Mouse (Mus musculus): ENCODE data around the gene Cmah. TPM values are rescaled to one million over a fixed set of nuclear protein-coding genes. Genes with fewer than 3 reads are reported as not detected.

The Cmah gene
- polyA plus RNA-seq, 1 experiment: 0.23 TPM

DNA sequence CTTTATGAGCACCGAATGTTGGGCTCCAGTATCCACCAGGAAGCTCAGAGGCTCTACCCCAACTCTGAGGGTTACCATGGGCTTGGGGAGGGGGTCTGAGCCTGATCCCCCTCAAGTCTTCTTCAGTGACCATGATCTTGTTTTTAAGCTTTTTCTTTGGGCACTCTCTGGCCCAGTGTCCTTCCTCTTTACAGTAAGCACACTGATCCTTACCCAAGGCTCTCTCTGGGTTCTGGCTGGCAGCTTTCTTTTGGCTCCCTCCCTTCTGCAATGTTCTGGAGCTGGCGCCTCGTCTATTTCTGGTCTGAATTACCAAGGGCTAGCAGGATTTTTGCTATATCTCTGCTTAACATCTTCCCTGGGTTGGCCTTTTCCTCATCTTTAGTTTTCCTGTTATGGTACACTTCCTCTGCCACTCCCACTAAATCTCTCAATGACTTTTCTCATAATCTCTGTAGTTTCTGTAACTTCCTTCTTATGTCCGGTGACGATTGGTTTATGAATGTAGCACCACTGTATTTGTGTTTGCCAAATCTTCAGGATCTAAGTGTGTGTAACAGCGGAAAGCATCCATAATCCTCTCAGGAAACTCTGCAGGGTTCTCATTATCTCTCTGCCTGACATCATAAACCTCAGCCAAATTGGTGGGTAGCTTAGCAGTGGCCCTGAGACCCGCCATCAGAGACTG is 3.8 kb downstream of the Cmah start:
- TF ChIP-seq POLR2A (IDR thresholded peaks at IDR 0.05; ENCODE audit: control insufficient read depth, low read depth, low read length) (no peak), CTCF (IDR thresholded peaks at IDR 0.05; ENCODE audit: control insufficient read depth, insufficient read depth, insufficient replicate concordance, low read depth, low read length) (no peak)

DNA sequence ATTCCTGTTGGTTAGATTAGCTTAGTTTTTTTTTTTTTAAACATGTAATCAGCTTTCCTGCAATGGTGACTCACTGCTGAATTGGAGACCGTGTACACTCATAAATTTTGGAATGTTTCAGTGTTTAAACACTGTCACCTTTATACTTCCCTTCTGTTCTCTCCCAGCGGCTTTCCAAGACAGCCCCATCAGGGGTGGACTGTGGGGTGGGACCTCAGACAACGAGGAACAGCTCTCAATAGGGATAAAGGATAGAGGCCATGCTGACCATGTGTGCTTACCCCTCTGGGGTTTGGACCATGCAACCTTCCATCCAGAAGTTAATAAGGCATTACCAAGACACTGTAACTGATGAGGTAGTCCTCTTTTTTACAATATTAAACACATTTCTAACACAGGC is 5.3 kb downstream of the Cmah start:
- TF ChIP-seq CTCF (IDR thresholded peaks at IDR 0.05; ENCODE audit: control insufficient read depth, insufficient read depth, insufficient replicate concordance, low read depth, low read length): no peak

More for the DNA sequence above, 3.8 kb downstream of the Cmah start:
- Histone ChIP-seq H3K27ac (ENCODE audit: control insufficient read depth, insufficient read depth, low read depth, low read length) (no peak overlapping the region), H3K4me3 (ENCODE audit: control insufficient read depth, low read depth, low read length) (no peak overlapping the region), H3K27me3 (ENCODE audit: control insufficient read depth, insufficient read depth, low read length) (no peaks in the 10 kb centered on the region), H3K36me3 (ENCODE audit: control insufficient read depth, insufficient read depth, low read length) (no peaks in the 10 kb centered on the region), H3K4me1 (ENCODE audit: control insufficient read depth, insufficient read depth, low read length) (no peaks in the 10 kb centered on the region)

DNA sequence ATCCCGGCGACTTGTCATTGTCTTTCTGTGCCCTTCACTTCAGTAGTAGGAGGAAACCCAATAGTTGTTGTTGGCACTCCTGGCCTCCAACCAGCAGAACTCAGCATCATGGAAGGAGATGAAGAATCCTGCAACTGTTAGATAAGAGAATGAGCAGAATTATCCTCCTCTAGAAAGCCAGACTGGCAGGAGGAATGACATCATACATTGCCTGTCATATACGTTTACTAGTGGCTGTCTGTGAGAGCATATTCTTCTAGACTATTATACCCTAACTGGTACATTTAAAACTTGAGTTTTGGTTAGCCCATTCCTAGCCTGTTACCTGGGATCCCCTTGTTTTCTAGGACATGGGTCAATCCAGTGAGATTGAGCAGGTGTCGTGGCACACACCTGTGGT is 9.6 kb downstream of the Cmah start:
- Histone ChIP-seq H3K27ac (ENCODE audit: control insufficient read depth, insufficient read depth, low read depth, low read length) (no peak overlapping the region), H3K27me3 (ENCODE audit: control insufficient read depth, insufficient read depth, low read length) (no peaks in the 10 kb centered on the region), H3K4me1 (ENCODE audit: control insufficient read depth, insufficient read depth, low read length) (no peaks in the 10 kb centered on the region), H3K36me3 (ENCODE audit: control insufficient read depth, insufficient read depth, low read length) (no peaks in the 10 kb centered on the region), H3K4me3 (ENCODE audit: control insufficient read depth, low read depth, low read length) (no peak overlapping the region)
- TF ChIP-seq CTCF (IDR thresholded peaks at IDR 0.05; ENCODE audit: control insufficient read depth, insufficient read depth, insufficient replicate concordance, low read depth, low read length) (no peak), POLR2A (IDR thresholded peaks at IDR 0.05; ENCODE audit: control insufficient read depth, low read depth, low read length) (no peak)

More for the DNA sequence above, 5.3 kb downstream of the Cmah start:
- no peaks in the 10 kb centered on the region for H3K27me3 ChIP-seq (ENCODE audit: control insufficient read depth, insufficient read depth, low read length)
- no peaks in the 10 kb centered on the region for H3K4me1 ChIP-seq (ENCODE audit: control insufficient read depth, insufficient read depth, low read length)
- H3K36me3 ChIP-seq (ENCODE audit: control insufficient read depth, insufficient read depth, low read length): no peaks in the 10 kb centered on the region
- H3K4me3 ChIP-seq (ENCODE audit: control insufficient read depth, low read depth, low read length): no peak overlapping the region
- H3K27ac ChIP-seq (ENCODE audit: control insufficient read depth, insufficient read depth, low read depth, low read length): no peak overlapping the region

DNA sequence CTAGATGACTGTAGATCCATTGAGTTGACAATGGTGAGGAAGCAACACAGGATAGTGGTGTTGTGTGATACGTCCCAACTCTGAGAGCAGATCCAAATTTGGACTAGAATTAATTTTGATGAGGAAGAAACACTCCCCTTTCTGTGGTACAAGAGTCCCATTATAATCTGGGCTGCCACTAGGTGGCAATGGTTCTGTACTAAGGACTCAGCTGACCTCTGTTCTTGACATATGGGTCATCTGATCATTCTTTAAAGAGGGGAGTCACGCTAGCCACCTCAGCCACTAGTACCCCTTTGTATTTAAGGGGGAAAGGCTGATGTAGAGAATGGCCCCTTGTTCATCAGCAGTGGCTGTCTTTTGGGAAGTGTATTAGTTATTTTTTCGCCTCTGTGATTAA is 10.7 kb downstream of the Cmah start:
- Histone ChIP-seq H3K4me1 (ENCODE audit: control insufficient read depth, insufficient read depth, low read length) (no peaks in the 10 kb centered on the region), H3K27ac (ENCODE audit: control insufficient read depth, insufficient read depth, low read depth, low read length) (no peak overlapping the region), H3K4me3 (ENCODE audit: control insufficient read depth, low read depth, low read length) (no peak overlapping the region), H3K36me3 (ENCODE audit: control insufficient read depth, insufficient read depth, low read length) (no peaks in the 10 kb centered on the region), H3K27me3 (ENCODE audit: control insufficient read depth, insufficient read depth, low read length) (no peaks in the 10 kb centered on the region)
- TF ChIP-seq CTCF (IDR thresholded peaks at IDR 0.05; ENCODE audit: control insufficient read depth, insufficient read depth, insufficient replicate concordance, low read depth, low read length) (no peak), POLR2A (IDR thresholded peaks at IDR 0.05; ENCODE audit: control insufficient read depth, low read depth, low read length) (no peak)

DNA sequence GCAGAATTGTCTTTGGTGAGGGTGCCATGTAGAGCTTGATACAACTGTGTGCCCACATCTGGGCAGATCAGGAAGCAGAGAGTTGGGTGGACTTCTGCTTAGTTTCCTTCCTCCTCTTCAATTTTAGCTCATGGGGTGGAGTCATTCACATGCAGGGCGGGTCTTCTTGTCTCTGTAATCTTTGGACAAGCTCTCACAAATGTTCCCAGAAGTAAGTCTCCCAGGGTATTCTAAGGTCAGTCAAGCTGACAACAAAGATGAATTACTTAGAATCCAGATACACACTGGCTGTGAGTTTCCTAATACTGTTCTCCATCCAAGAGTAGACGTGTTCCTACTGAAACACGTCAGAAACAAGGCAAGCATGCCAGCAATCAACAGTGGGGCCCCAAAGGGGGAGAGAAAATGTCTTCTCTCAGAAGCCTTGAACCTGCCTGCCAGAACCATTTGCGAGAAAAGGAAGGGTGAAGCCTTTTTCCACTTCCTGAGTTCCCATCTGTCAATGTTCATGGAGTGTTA is 11.2 kb downstream of the Cmah start:
- H3K36me3 ChIP-seq (ENCODE audit: control insufficient read depth, insufficient read depth, low read length): no peaks in the 10 kb centered on the region
- H3K27ac ChIP-seq (ENCODE audit: control insufficient read depth, insufficient read depth, low read depth, low read length): no peak overlapping the region
- no peak overlapping the region for H3K4me3 ChIP-seq (ENCODE audit: control insufficient read depth, low read depth, low read length)
- H3K4me1 ChIP-seq (ENCODE audit: control insufficient read depth, insufficient read depth, low read length): no peaks in the 10 kb centered on the region
- H3K27me3 ChIP-seq (ENCODE audit: control insufficient read depth, insufficient read depth, low read length): no peaks in the 10 kb centered on the region
- TF ChIP-seq POLR2A (IDR thresholded peaks at IDR 0.05; ENCODE audit: control insufficient read depth, low read depth, low read length): no peak
- TF ChIP-seq CTCF (IDR thresholded peaks at IDR 0.05; ENCODE audit: control insufficient read depth, insufficient read depth, insufficient replicate concordance, low read depth, low read length): no peak

DNA sequence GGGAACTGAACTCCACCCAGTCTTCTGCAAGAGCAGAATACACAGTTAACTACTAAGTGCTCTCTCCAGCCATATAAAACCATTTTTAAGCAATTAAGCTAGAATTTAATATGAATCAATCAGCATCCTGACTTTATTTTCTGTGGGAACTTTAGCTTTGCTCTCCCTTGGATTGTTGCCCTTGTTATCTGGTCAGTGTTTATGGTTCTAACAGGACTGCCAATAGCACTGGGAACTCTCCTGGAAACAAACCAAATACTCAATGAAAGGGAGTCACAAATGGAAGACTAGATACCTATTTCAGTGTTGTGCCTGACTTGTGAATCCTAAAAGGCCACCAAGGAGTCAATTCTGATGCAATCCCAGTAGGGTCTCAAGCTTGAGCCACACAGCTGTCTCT is 12.7 kb downstream of the Cmah start:
- no peaks in the 10 kb centered on the region for H3K27me3 ChIP-seq (ENCODE audit: control insufficient read depth, insufficient read depth, low read length)
- H3K36me3 ChIP-seq (ENCODE audit: control insufficient read depth, insufficient read depth, low read length): no peaks in the 10 kb centered on the region
- no peak overlapping the region for H3K4me3 ChIP-seq (ENCODE audit: control insufficient read depth, low read depth, low read length)
- no peaks in the 10 kb centered on the region for H3K4me1 ChIP-seq (ENCODE audit: control insufficient read depth, insufficient read depth, low read length)
- no peak for TF ChIP-seq POLR2A (IDR thresholded peaks at IDR 0.05; ENCODE audit: control insufficient read depth, low read depth, low read length)
- no peak for TF ChIP-seq CTCF (IDR thresholded peaks at IDR 0.05; ENCODE audit: control insufficient read depth, insufficient read depth, insufficient replicate concordance, low read depth, low read length)
- H3K27ac ChIP-seq (ENCODE audit: control insufficient read depth, insufficient read depth, low read depth, low read length): no peak overlapping the region

DNA sequence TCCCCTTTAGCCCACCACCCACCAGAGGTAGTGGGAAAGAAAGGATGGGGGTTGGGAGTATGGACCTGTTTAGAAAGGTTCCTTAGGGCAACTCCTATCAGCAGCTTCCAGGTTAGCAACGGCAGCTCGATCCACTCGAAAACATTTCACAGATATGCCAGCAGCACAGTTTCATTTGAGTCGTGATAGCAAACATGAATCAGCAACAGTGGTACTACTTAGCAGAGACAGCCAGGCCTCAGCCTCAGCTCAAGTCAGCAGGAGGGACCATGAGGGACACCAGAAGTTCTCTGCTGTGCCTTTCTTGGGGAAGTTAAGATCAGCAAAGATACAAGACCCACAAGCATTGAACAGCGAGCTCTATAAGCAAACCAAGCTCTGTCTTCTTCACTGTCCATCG is 13.3 kb downstream of the Cmah start:
- TF ChIP-seq POLR2A (IDR thresholded peaks at IDR 0.05; ENCODE audit: control insufficient read depth, low read depth, low read length): no peak
- TF ChIP-seq CTCF (IDR thresholded peaks at IDR 0.05; ENCODE audit: control insufficient read depth, insufficient read depth, insufficient replicate concordance, low read depth, low read length): no peak
- no peak overlapping the region for H3K4me3 ChIP-seq (ENCODE audit: control insufficient read depth, low read depth, low read length)
- no peaks in the 10 kb centered on the region for H3K4me1 ChIP-seq (ENCODE audit: control insufficient read depth, insufficient read depth, low read length)
- H3K27ac ChIP-seq (ENCODE audit: control insufficient read depth, insufficient read depth, low read depth, low read length): no peak overlapping the region
- H3K27me3 ChIP-seq (ENCODE audit: control insufficient read depth, insufficient read depth, low read length): no peaks in the 10 kb centered on the region
- H3K36me3 ChIP-seq (ENCODE audit: control insufficient read depth, insufficient read depth, low read length): no peaks in the 10 kb centered on the region
